ENCODE assay signal across 9 mouse cellular contexts in the genomic region with DNA sequence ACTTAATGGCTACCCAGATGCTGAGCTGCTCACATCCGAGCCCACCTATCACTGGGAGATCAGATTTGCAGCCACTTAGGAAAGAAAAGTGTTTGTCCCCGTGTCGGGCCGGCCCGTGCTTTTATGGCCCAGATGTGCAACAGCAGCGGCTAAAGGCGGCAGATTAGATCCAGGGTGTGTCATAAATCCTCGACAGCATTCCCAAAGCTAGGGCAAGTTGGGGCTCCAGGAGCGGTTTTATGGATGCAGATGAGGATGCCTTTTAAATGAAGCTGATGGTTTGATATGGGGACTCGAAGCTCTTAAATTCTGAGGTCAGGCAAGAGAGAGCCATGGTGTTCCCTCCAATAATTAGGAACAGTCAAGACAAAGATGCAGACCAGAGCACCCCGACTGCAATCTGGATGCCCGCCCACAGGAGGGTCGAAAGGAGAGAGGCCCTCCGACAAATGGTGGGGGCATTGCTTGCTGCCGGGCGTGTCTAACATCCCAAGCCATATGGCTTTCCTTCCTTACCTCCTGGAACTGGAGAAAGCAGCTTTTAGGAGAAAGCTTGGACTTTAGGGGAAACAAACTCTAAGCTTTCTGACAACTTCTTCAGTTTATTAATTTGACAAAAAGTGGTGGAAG. TPM values are rescaled to one million over a fixed set of nuclear protein-coding genes. Genes with fewer than 3 reads are reported as not detected.
DNase-seq lines count a peak whose midpoint lies in the region; ATAC-seq lines count a peak whose summit lies in the region.
"Had no signal": no experiment of that assay in that cellular context is flagged by ENCODE, and none has a peak within 500 bp of the region (broad histone marks: within the 10 kb centered on the region; RNA-seq: fewer than 3 reads in every experiment).

No protein-coding gene starts in this region.

- H3K4me2 ChIP-seq in forebrain, embryonic 14.5 days (ENCODE audit: low read length) = peak overlapping the region; percentile 97
- peak overlapping the region; percentile 94 for H3K4me2 ChIP-seq in limb, embryonic 12.5 days

- no peak overlapping the region for H3K9ac ChIP-seq in forebrain, embryonic 14.5 days (ENCODE audit: low read length)
- no peak overlapping the region for H3K9ac ChIP-seq in limb, embryonic 12.5 days (replicated peaks)

- WGBS in forebrain, embryonic 14.5 days = 54% methylated on average over 16 of the region's 16 CpGs
- 4% methylated on average over 16 of the region's 16 CpGs for WGBS in limb, embryonic 12.5 days

- no peak for ATAC-seq in forebrain, embryonic 14.5 days
- ATAC-seq in limb, embryonic 12.5 days (ENCODE audit: insufficient number of reproducible peaks, insufficient read depth, low FRiP score, low TSS enrichment, low read depth) = no peak

- H3K4me3 ChIP-seq in forebrain, embryonic 14.5 days (ENCODE audit: low read depth, low read length) = peak overlapping the region; percentile 61; the same call in 1 of the 2 replicates
- peak overlapping the region; percentile 68 for H3K4me3 ChIP-seq in limb, embryonic 12.5 days (replicated peaks)

- DNase-seq in cerebellum, postnatal 10 days = peak; percentile 18 to 34
- no peak for DNase-seq in cerebellum, postnatal 36 days
- DNase-seq in forebrain, embryonic 14.5 days (ENCODE audit: low spot score) = no peak
- DNase-seq in neural tube, embryonic 10.5 days (ENCODE audit: extremely low spot score, low spot score) = peak; percentile 49
- DNase-seq in right cerebral cortex, postnatal 36 days (ENCODE audit: low spot score in 2 of 2) = no peak
- DNase-seq in right cerebral cortex, postnatal 10 days (ENCODE audit: low spot score in 2 of 2) = no peak
- DNase-seq in cerebellum, postnatal 14 days = no peak
- DNase-seq: cerebellum, adult 9-10 months had no signal

- H3K27ac ChIP-seq in forebrain, embryonic 14.5 days (ENCODE audit: low read depth, low read length) = no peak overlapping the region
- peak overlapping the region; percentile 64; the same call in 1 of the 2 replicates for H3K27ac ChIP-seq in limb, embryonic 12.5 days

- no peaks in the 10 kb centered on the region for H3K36me3 ChIP-seq in forebrain, embryonic 14.5 days (ENCODE audit: control insufficient read depth, insufficient read depth, low read length)
- H3K36me3 ChIP-seq in limb, embryonic 12.5 days = no peaks in the 10 kb centered on the region

- H3K9me3 ChIP-seq in forebrain, embryonic 14.5 days (replicated peaks; ENCODE audit: control insufficient read depth, low read length) = no peaks in the 10 kb centered on the region
- H3K9me3 ChIP-seq in limb, embryonic 12.5 days = no peaks in the 10 kb centered on the region

- 0 out of 2 replicates have a peak, but pooled peaks cover 12% of the 10 kb centered on the region for H3K27me3 ChIP-seq in forebrain, embryonic 14.5 days (replicated peaks; ENCODE audit: control insufficient read depth, insufficient read depth, low read length)
- peaks cover 59% of the 10 kb centered on the region for H3K27me3 ChIP-seq in limb, embryonic 12.5 days

- H3K4me1 ChIP-seq in forebrain, embryonic 14.5 days (ENCODE audit: control insufficient read depth, insufficient read depth, low read length) = peaks cover 8% of the 10 kb centered on the region; the same call in 1 of the 2 replicates
- H3K4me1 ChIP-seq in limb, embryonic 12.5 days (replicated peaks) = peaks cover 41% of the 10 kb centered on the region

RNA-seq across cellular contexts. Expression of gene Smoc1, which starts 1.8 kb away (rescaled TPM):
- polyA plus RNA-seq in forebrain, embryonic 14.5 days (2014; fragmentation: Nextera tagmentation; extraction: Ambion mirVana) = 7.1 and 10.1 TPM in 2 replicates
- 11.4 and 13.1 TPM in 2 replicates for polyA plus RNA-seq in limb, embryonic 12.5 days (2016; fragmentation: Nextera tagmentation; extraction: Ambion mirVana)

RNA-seq across cellular contexts. Expression of gene Slc10a1, which starts 59.9 kb away (rescaled TPM):
- 0.10 and 0.22 TPM in 2 replicates for polyA plus RNA-seq in forebrain, embryonic 14.5 days (2014; fragmentation: Nextera tagmentation; extraction: Ambion mirVana)
- polyA plus RNA-seq in limb, embryonic 12.5 days (2016; fragmentation: Nextera tagmentation; extraction: Ambion mirVana) = 1.0 and 1.5 TPM in 2 replicates

Comparison
In these comparisons a context has a peak if more than half of its experiments do, and no peak if none do; other contexts are left out.
1. DNase-seq: peak in cerebellum, postnatal 10 days (2 of 2) and neural tube, embryonic 10.5 days (single experiment); none in cerebellum, postnatal 36 days (0 of 2), forebrain, embryonic 14.5 days (single experiment), right cerebral cortex, postnatal 36 days (0 of 2), right cerebral cortex, postnatal 10 days (0 of 2) and cerebellum, postnatal 14 days (0 of 2).